Mouse (Mus musculus): ENCODE measurements at regions not wholly inside any gene's neighbourhood (a gene's known extent, or its start where the extent isn't known, plus 50 kb on each side); places are given as distances from the start of the nearest gene placed in this dataset.
"Not testable (repeated sequence)": the region's sequence is repeated elsewhere in the genome, so short reads cannot be mapped to it uniquely, and the experiment has no call there.

DNA sequence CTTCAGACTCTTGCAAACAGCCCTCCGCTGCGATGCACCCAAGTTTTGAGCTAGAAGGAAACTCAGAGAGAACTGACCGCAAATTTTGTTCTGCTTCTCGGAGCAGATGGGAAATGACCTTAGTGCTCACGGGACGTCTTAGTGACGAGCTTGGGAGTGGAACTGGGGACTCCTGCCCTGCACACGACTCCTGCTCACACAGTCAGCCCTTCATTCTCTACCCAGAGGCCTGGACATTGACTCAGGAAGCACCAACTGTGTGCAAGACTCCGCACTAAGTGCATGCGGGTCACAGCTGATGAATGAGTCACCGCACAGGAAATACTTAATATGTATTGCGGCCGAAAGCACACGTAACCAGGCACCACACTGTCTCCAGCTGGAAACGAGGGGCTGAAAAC lies 177.7 kb upstream of the Hs6st1 start:
- ATAC-seq (ENCODE audit: low FRiP score, low TSS enrichment): no peak
- no peak overlapping the region for H3K4me2 ChIP-seq (replicated peaks; ENCODE audit: low read depth, low read length)
- no peak overlapping the region for H3K4me3 ChIP-seq (ENCODE audit: low read length)
- peaks cover 8% of the 10 kb centered on the region; the same call in 1 of the 2 replicates for H3K4me1 ChIP-seq (ENCODE audit: control insufficient read depth, insufficient read depth, low read length)
- no peaks in the 10 kb centered on the region for H3K27me3 ChIP-seq (ENCODE audit: control insufficient read depth, insufficient read depth, low read length)
- WGBS: 67% methylated on average over 15 of the region's 15 CpGs
- H3K36me3 ChIP-seq (ENCODE audit: control insufficient read depth, insufficient read depth, low read length): no peaks in the 10 kb centered on the region
- H3K27ac ChIP-seq (ENCODE audit: low read depth, low read length): no peak overlapping the region
- no peak overlapping the region for H3K9ac ChIP-seq (ENCODE audit: low read depth, low read length)
- H3K9me3 ChIP-seq (ENCODE audit: control insufficient read depth, low read length): peaks cover 12% of the 10 kb centered on the region; the same call in 1 of the 2 replicates

DNA sequence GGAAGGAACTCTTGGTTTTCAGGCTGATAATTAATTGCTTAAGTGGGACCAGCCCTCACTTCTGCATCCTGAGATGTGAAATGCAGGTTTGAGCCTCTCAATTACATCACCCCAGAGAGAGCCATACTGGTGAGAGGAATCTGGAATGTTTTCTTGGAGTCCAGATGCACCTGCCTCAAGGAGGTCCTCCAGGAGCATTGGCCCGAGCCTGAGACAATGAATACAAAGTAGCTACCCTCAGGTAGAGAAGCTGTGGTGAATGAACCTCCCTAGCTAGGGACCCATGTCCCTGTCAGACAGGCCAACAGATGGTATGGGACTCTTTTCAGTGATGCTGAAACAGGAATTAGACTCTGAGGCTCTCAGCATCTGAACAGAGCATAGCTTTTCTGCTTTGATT lies 168.7 kb upstream of the Hs6st1 start:
- 62% methylated on average over 1 of the region's 1 CpGs for WGBS
- H3K9me3 ChIP-seq (ENCODE audit: control insufficient read depth, low read length): peaks cover 12% of the 10 kb centered on the region; the same call in 1 of the 2 replicates
- H3K36me3 ChIP-seq (ENCODE audit: control insufficient read depth, insufficient read depth, low read length): no peaks in the 10 kb centered on the region
- H3K4me2 ChIP-seq (replicated peaks; ENCODE audit: low read depth, low read length): no peak overlapping the region
- H3K27ac ChIP-seq (ENCODE audit: low read depth, low read length): no peak overlapping the region
- no peak overlapping the region for H3K4me3 ChIP-seq (ENCODE audit: low read length)
- H3K4me1 ChIP-seq (ENCODE audit: control insufficient read depth, insufficient read depth, low read length): no peaks in the 10 kb centered on the region
- no peaks in the 10 kb centered on the region for H3K27me3 ChIP-seq (ENCODE audit: control insufficient read depth, insufficient read depth, low read length)
- ATAC-seq (ENCODE audit: low FRiP score, low TSS enrichment): no peak
- no peak overlapping the region for H3K9ac ChIP-seq (ENCODE audit: low read depth, low read length)

DNA sequence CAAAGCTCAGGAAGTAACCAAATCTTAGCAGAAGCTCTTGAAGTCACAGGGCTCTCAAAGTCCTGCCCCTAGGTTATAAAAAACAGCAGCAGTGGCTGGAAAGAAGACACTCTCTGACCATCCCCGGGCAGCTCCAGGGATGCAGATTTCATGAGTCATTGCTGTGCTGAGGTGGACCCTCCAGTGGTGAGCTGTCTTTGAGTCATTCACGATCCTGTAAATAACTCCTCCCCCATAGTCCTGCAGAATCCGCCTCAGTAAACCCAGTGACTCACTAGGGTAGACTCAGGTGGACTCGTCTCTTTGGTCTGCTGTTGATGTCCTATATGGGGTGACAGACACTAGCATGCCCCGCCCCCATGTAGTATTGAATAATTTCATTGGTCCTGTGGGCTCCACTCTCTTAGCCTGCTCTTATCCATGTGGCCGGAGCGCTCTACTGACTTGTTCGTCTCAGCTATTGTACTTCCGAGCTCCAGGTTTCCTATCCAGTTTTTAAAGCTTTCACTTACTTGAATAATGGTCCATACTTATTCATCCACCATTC lies 164.1 kb upstream of the Hs6st1 start:
- H3K36me3 ChIP-seq (ENCODE audit: control insufficient read depth, insufficient read depth, low read length): no peaks in the 10 kb centered on the region
- no peak overlapping the region for H3K27ac ChIP-seq (ENCODE audit: low read depth, low read length)
- no peaks in the 10 kb centered on the region for H3K4me1 ChIP-seq (ENCODE audit: control insufficient read depth, insufficient read depth, low read length)
- no peak overlapping the region for H3K4me3 ChIP-seq (ENCODE audit: low read length)
- ATAC-seq (ENCODE audit: low FRiP score, low TSS enrichment): no peak
- H3K9ac ChIP-seq (ENCODE audit: low read depth, low read length): no peak overlapping the region
- WGBS: 92% methylated on average over 9 of the region's 9 CpGs
- no peak overlapping the region for H3K4me2 ChIP-seq (replicated peaks; ENCODE audit: low read depth, low read length)
- H3K9me3 ChIP-seq (ENCODE audit: control insufficient read depth, low read length): no peaks in the 10 kb centered on the region
- no peaks in the 10 kb centered on the region for H3K27me3 ChIP-seq (ENCODE audit: control insufficient read depth, insufficient read depth, low read length)

DNA sequence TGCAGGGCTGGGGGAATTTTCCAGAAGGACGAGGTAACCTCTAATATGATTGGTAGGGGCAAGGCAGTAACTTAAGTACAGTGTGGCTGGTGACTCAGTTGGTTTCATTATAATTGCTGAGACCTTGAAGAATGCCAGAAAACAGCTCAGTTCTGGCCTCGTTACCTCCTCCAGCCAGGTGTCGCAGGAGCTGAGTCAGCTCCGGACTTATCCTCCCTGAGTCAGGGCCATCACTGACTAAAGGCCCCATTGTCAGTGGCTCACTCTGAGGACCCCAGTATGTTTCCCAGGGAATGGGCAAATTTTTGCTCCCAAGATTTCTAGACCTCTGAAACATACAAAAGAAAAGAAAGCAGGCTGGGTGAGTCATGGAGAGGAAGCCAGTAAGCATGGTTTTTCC lies 154.6 kb upstream of the Hs6st1 start:
- H3K27ac ChIP-seq (ENCODE audit: low read depth, low read length): no peak overlapping the region
- H3K27me3 ChIP-seq (ENCODE audit: control insufficient read depth, insufficient read depth, low read length): no peaks in the 10 kb centered on the region
- H3K4me3 ChIP-seq (ENCODE audit: low read length): no peak overlapping the region
- no peak overlapping the region for H3K9ac ChIP-seq (ENCODE audit: low read depth, low read length)
- H3K4me2 ChIP-seq (replicated peaks; ENCODE audit: low read depth, low read length): no peak overlapping the region
- H3K36me3 ChIP-seq (ENCODE audit: control insufficient read depth, insufficient read depth, low read length): no peaks in the 10 kb centered on the region
- no peak for ATAC-seq (ENCODE audit: low FRiP score, low TSS enrichment)
- H3K9me3 ChIP-seq (ENCODE audit: control insufficient read depth, low read length): no peaks in the 10 kb centered on the region
- WGBS: 86% methylated on average over 4 of the region's 4 CpGs
- no peaks in the 10 kb centered on the region for H3K4me1 ChIP-seq (ENCODE audit: control insufficient read depth, insufficient read depth, low read length)

- H3K4me1 ChIP-seq (ENCODE audit: control insufficient read depth, insufficient read depth, low read length); H3K4me2 ChIP-seq (replicated peaks; ENCODE audit: low read depth, low read length); H3K27me3 ChIP-seq (ENCODE audit: control insufficient read depth, insufficient read depth, low read length); H3K9me3 ChIP-seq (ENCODE audit: control insufficient read depth, low read length); H3K27ac ChIP-seq (ENCODE audit: low read depth, low read length); ATAC-seq (ENCODE audit: low FRiP score, low TSS enrichment); H3K9ac ChIP-seq (ENCODE audit: low read depth, low read length); H3K36me3 ChIP-seq (ENCODE audit: control insufficient read depth, insufficient read depth, low read length); H3K4me3 ChIP-seq (ENCODE audit: low read length): not testable (repeated sequence)
- WGBS: 95% methylated on average over 8 of the region's 8 CpGs
Observed at GRCm38 (mm10) chr1:35914175-35914574, 154.0 kb upstream of the Hs6st1 start.

- H3K9ac ChIP-seq (ENCODE audit: low read depth, low read length): no peak overlapping the region
- no peaks in the 10 kb centered on the region for H3K4me1 ChIP-seq (ENCODE audit: control insufficient read depth, insufficient read depth, low read length)
- no peak overlapping the region for H3K4me2 ChIP-seq (replicated peaks; ENCODE audit: low read depth, low read length)
- no peak overlapping the region for H3K4me3 ChIP-seq (ENCODE audit: low read length)
- no peaks in the 10 kb centered on the region for H3K27me3 ChIP-seq (ENCODE audit: control insufficient read depth, insufficient read depth, low read length)
- no peak overlapping the region for H3K27ac ChIP-seq (ENCODE audit: low read depth, low read length)
- H3K36me3 ChIP-seq (ENCODE audit: control insufficient read depth, insufficient read depth, low read length): no peaks in the 10 kb centered on the region
- WGBS: 86% methylated on average over 6 of the region's 6 CpGs
- ATAC-seq (ENCODE audit: low FRiP score, low TSS enrichment): no peak
- H3K9me3 ChIP-seq (ENCODE audit: control insufficient read depth, low read length): no peaks in the 10 kb centered on the region
Observed at GRCm38 (mm10) chr1:35915526-35915925, 152.7 kb upstream of the Hs6st1 start.

- Histone ChIP-seq H3K4me3 (ENCODE audit: low read length) (no peak overlapping the region), H3K36me3 (ENCODE audit: control insufficient read depth, insufficient read depth, low read length) (no peaks in the 10 kb centered on the region), H3K9ac (ENCODE audit: low read depth, low read length) (no peak overlapping the region), H3K27me3 (ENCODE audit: control insufficient read depth, insufficient read depth, low read length) (no peaks in the 10 kb centered on the region), H3K27ac (ENCODE audit: low read depth, low read length) (no peak overlapping the region), H3K4me2 (replicated peaks; ENCODE audit: low read depth, low read length) (no peak overlapping the region), H3K9me3 (ENCODE audit: control insufficient read depth, low read length) (no peaks in the 10 kb centered on the region), H3K4me1 (ENCODE audit: control insufficient read depth, insufficient read depth, low read length) (no peaks in the 10 kb centered on the region)
- WGBS: 85% methylated on average over 12 of the region's 12 CpGs
- no peak for ATAC-seq (ENCODE audit: low FRiP score, low TSS enrichment)
Observed at GRCm38 (mm10) chr1:35919840-35920734, 148.1 kb upstream of the Hs6st1 start.

GRCm38 (mm10) chr1:35924796-35925195 lies 143.4 kb upstream of the Hs6st1 start:
- whole genome bisulfite sequencing: 86% methylated on average over 4 of the region's 4 CpGs
- no peaks in the 10 kb centered on the region for H3K27me3 ChIP-seq (ENCODE audit: control insufficient read depth, insufficient read depth, low read length)
- H3K4me2 ChIP-seq (replicated peaks; ENCODE audit: low read depth, low read length): no peak overlapping the region
- no peak overlapping the region for H3K9ac ChIP-seq (ENCODE audit: low read depth, low read length)
- no peak overlapping the region for H3K27ac ChIP-seq (ENCODE audit: low read depth, low read length)
- no peak for ATAC-seq (ENCODE audit: low FRiP score, low TSS enrichment)
- no peaks in the 10 kb centered on the region for H3K36me3 ChIP-seq (ENCODE audit: control insufficient read depth, insufficient read depth, low read length)
- no peak overlapping the region for H3K4me3 ChIP-seq (ENCODE audit: low read length)
- H3K9me3 ChIP-seq (ENCODE audit: control insufficient read depth, low read length): no peaks in the 10 kb centered on the region
- no peaks in the 10 kb centered on the region for H3K4me1 ChIP-seq (ENCODE audit: control insufficient read depth, insufficient read depth, low read length)

GRCm38 (mm10) chr1:35925301-35925700 lies 142.9 kb upstream of the Hs6st1 start:
- WGBS: 93% methylated on average over 4 of the region's 4 CpGs
- H3K9me3 ChIP-seq (ENCODE audit: control insufficient read depth, low read length): no peaks in the 10 kb centered on the region
- H3K4me3 ChIP-seq (ENCODE audit: low read length): no peak overlapping the region
- ATAC-seq (ENCODE audit: low FRiP score, low TSS enrichment): no peak
- no peaks in the 10 kb centered on the region for H3K27me3 ChIP-seq (ENCODE audit: control insufficient read depth, insufficient read depth, low read length)
- H3K36me3 ChIP-seq (ENCODE audit: control insufficient read depth, insufficient read depth, low read length): no peaks in the 10 kb centered on the region
- no peak overlapping the region for H3K4me2 ChIP-seq (replicated peaks; ENCODE audit: low read depth, low read length)
- no peak overlapping the region for H3K9ac ChIP-seq (ENCODE audit: low read depth, low read length)
- no peak overlapping the region for H3K27ac ChIP-seq (ENCODE audit: low read depth, low read length)
- H3K4me1 ChIP-seq (ENCODE audit: control insufficient read depth, insufficient read depth, low read length): no peaks in the 10 kb centered on the region

Data from kidney, embryonic 14.5 days (tissue).